Mouse (Mus musculus): ENCODE results near the gene Lrrn2. TPM values are rescaled to one million over a fixed set of nuclear protein-coding genes. Genes with fewer than 3 reads are reported as not detected.

Gene Lrrn2
- polyA plus RNA-seq, 1 experiment = 0.49 TPM

- no peaks in the 10 kb centered on the region for H3K4me1 ChIP-seq (ENCODE audit: control insufficient read depth, insufficient read depth, low read length)
- no peak overlapping the region for H3K27ac ChIP-seq (ENCODE audit: control insufficient read depth, insufficient read depth, low read depth, low read length)
Measured at GRCm38 (mm10) chr1:132917554-132917953, 37.5 kb downstream of the Lrrn2 start.

GRCm38 (mm10) chr1:132918117-132918680, 38.1 kb downstream of the Lrrn2 start:
- no peak overlapping the region for H3K27ac ChIP-seq (ENCODE audit: control insufficient read depth, insufficient read depth, low read depth, low read length)
- TF ChIP-seq POLR2A (IDR thresholded peaks at IDR 0.05; ENCODE audit: control insufficient read depth, low read depth, low read length) (no peak), CTCF (IDR thresholded peaks at IDR 0.05; ENCODE audit: control insufficient read depth, insufficient read depth, insufficient replicate concordance, low read depth, low read length) (no peak)
- H3K4me3 ChIP-seq (ENCODE audit: control insufficient read depth, low read depth, low read length) = no peak overlapping the region
- H3K36me3 ChIP-seq (ENCODE audit: control insufficient read depth, insufficient read depth, low read length) = no peaks in the 10 kb centered on the region
- no peaks in the 10 kb centered on the region for H3K27me3 ChIP-seq (ENCODE audit: control insufficient read depth, insufficient read depth, low read length)
- no peaks in the 10 kb centered on the region for H3K4me1 ChIP-seq (ENCODE audit: control insufficient read depth, insufficient read depth, low read length)

More at GRCm38 (mm10) chr1:132917554-132917953, 37.5 kb downstream of the Lrrn2 start:
- H3K4me3 ChIP-seq (ENCODE audit: control insufficient read depth, low read depth, low read length) = no peak overlapping the region
- no peak for TF ChIP-seq CTCF (IDR thresholded peaks at IDR 0.05; ENCODE audit: control insufficient read depth, insufficient read depth, insufficient replicate concordance, low read depth, low read length)
- no peak for TF ChIP-seq POLR2A (IDR thresholded peaks at IDR 0.05; ENCODE audit: control insufficient read depth, low read depth, low read length)
- H3K27me3 ChIP-seq (ENCODE audit: control insufficient read depth, insufficient read depth, low read length) = no peaks in the 10 kb centered on the region
- H3K36me3 ChIP-seq (ENCODE audit: control insufficient read depth, insufficient read depth, low read length) = no peaks in the 10 kb centered on the region

- H3K4me1 ChIP-seq (ENCODE audit: control insufficient read depth, insufficient read depth, low read length) = no peaks in the 10 kb centered on the region
- H3K27me3 ChIP-seq (ENCODE audit: control insufficient read depth, insufficient read depth, low read length) = no peaks in the 10 kb centered on the region
- H3K4me3 ChIP-seq (ENCODE audit: control insufficient read depth, low read depth, low read length) = no peak overlapping the region
- no peak for TF ChIP-seq CTCF (IDR thresholded peaks at IDR 0.05; ENCODE audit: control insufficient read depth, insufficient read depth, insufficient replicate concordance, low read depth, low read length)
- no peak for TF ChIP-seq POLR2A (IDR thresholded peaks at IDR 0.05; ENCODE audit: control insufficient read depth, low read depth, low read length)
- no peak overlapping the region for H3K27ac ChIP-seq (ENCODE audit: control insufficient read depth, insufficient read depth, low read depth, low read length)
- no peaks in the 10 kb centered on the region for H3K36me3 ChIP-seq (ENCODE audit: control insufficient read depth, insufficient read depth, low read length)
Measured at GRCm38 (mm10) chr1:132919258-132919657, 39.2 kb downstream of the Lrrn2 start.

- H3K27ac ChIP-seq (ENCODE audit: control insufficient read depth, insufficient read depth, low read depth, low read length) = no peak overlapping the region
- no peaks in the 10 kb centered on the region for H3K36me3 ChIP-seq (ENCODE audit: control insufficient read depth, insufficient read depth, low read length)
- H3K4me3 ChIP-seq (ENCODE audit: control insufficient read depth, low read depth, low read length) = peak overlapping the region; percentile 41; the same call in 1 of the 2 replicates
- no peaks in the 10 kb centered on the region for H3K27me3 ChIP-seq (ENCODE audit: control insufficient read depth, insufficient read depth, low read length)
- H3K4me1 ChIP-seq (ENCODE audit: control insufficient read depth, insufficient read depth, low read length) = no peaks in the 10 kb centered on the region
- TF ChIP-seq CTCF (IDR thresholded peaks at IDR 0.05; ENCODE audit: control insufficient read depth, insufficient read depth, insufficient replicate concordance, low read depth, low read length) (no peak), POLR2A (IDR thresholded peaks at IDR 0.05; ENCODE audit: control insufficient read depth, low read depth, low read length) (no peak)
Measured at GRCm38 (mm10) chr1:132921071-132921470, 41.0 kb downstream of the Lrrn2 start.

GRCm38 (mm10) chr1:132922257-132922656, 42.2 kb downstream of the Lrrn2 start:
- TF ChIP-seq CTCF (IDR thresholded peaks at IDR 0.05; ENCODE audit: control insufficient read depth, insufficient read depth, insufficient replicate concordance, low read depth, low read length) = no peak
- no peak for TF ChIP-seq POLR2A (IDR thresholded peaks at IDR 0.05; ENCODE audit: control insufficient read depth, low read depth, low read length)
- H3K4me1 ChIP-seq (ENCODE audit: control insufficient read depth, insufficient read depth, low read length) = no peaks in the 10 kb centered on the region
- H3K36me3 ChIP-seq (ENCODE audit: control insufficient read depth, insufficient read depth, low read length) = no peaks in the 10 kb centered on the region
- no peak overlapping the region for H3K27ac ChIP-seq (ENCODE audit: control insufficient read depth, insufficient read depth, low read depth, low read length)
- H3K4me3 ChIP-seq (ENCODE audit: control insufficient read depth, low read depth, low read length) = no peak overlapping the region
- H3K27me3 ChIP-seq (ENCODE audit: control insufficient read depth, insufficient read depth, low read length) = no peaks in the 10 kb centered on the region

GRCm38 (mm10) chr1:132925270-132925669, 45.2 kb downstream of the Lrrn2 start:
- no peaks in the 10 kb centered on the region for H3K36me3 ChIP-seq (ENCODE audit: control insufficient read depth, insufficient read depth, low read length)
- no peak overlapping the region for H3K4me3 ChIP-seq (ENCODE audit: control insufficient read depth, low read depth, low read length)
- H3K27me3 ChIP-seq (ENCODE audit: control insufficient read depth, insufficient read depth, low read length) = no peaks in the 10 kb centered on the region

GRCm38 (mm10) chr1:132928032-132928906, 48.2 kb downstream of the Lrrn2 start:
- Histone ChIP-seq H3K4me1 (ENCODE audit: control insufficient read depth, insufficient read depth, low read length) (no peaks in the 10 kb centered on the region), H3K36me3 (ENCODE audit: control insufficient read depth, insufficient read depth, low read length) (no peaks in the 10 kb centered on the region), H3K4me3 (ENCODE audit: control insufficient read depth, low read depth, low read length) (no peak overlapping the region), H3K27ac (ENCODE audit: control insufficient read depth, insufficient read depth, low read depth, low read length) (no peak overlapping the region), H3K27me3 (ENCODE audit: control insufficient read depth, insufficient read depth, low read length) (no peaks in the 10 kb centered on the region)
- TF ChIP-seq CTCF (IDR thresholded peaks at IDR 0.05; ENCODE audit: control insufficient read depth, insufficient read depth, insufficient replicate concordance, low read depth, low read length) (no peak), POLR2A (IDR thresholded peaks at IDR 0.05; ENCODE audit: control insufficient read depth, low read depth, low read length) (no peak)

More at GRCm38 (mm10) chr1:132925270-132925669, 45.2 kb downstream of the Lrrn2 start:
- no peaks in the 10 kb centered on the region for H3K4me1 ChIP-seq (ENCODE audit: control insufficient read depth, insufficient read depth, low read length)
- TF ChIP-seq CTCF (IDR thresholded peaks at IDR 0.05; ENCODE audit: control insufficient read depth, insufficient read depth, insufficient replicate concordance, low read depth, low read length) (no peak), POLR2A (IDR thresholded peaks at IDR 0.05; ENCODE audit: control insufficient read depth, low read depth, low read length) (no peak)
- H3K27ac ChIP-seq (ENCODE audit: control insufficient read depth, insufficient read depth, low read depth, low read length) = no peak overlapping the region
